Mouse (Mus musculus): ENCODE results near the gene Gm21149.
"Not testable (repeated sequence)": the region's sequence is repeated elsewhere in the genome, so short reads cannot be mapped to it uniquely, and the experiment has no call there.

DNA sequence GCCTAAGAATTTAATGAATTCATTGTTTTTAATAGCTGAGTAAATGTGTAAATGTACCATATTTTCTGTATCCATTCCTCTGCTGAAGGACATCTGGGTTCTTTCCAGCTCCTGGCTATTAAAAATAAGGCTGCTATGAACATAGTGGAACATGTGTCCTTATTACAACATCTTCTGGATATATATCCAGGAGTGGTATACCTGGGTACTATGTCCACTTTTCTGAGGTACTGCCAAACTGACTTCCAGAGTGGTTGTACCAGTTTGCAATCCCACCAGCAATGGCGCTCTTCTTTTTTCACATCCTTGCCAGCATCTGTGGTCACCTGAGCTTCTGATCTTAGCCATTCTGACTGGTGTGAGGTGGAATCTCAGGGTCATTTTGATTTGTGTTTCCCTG, 33.6 kb upstream of the Gm21149 start:
- TF ChIP-seq POLR2A (IDR thresholded peaks at IDR 0.05; ENCODE audit: control insufficient read depth, low read depth, low read length); CTCF (IDR thresholded peaks at IDR 0.05; ENCODE audit: control insufficient read depth, insufficient read depth, insufficient replicate concordance, low read depth, low read length): not testable (repeated sequence)

Data from testis, adult 2 months (tissue).